Mouse (Mus musculus): ENCODE measurements around the gene Pllp.

DNA sequence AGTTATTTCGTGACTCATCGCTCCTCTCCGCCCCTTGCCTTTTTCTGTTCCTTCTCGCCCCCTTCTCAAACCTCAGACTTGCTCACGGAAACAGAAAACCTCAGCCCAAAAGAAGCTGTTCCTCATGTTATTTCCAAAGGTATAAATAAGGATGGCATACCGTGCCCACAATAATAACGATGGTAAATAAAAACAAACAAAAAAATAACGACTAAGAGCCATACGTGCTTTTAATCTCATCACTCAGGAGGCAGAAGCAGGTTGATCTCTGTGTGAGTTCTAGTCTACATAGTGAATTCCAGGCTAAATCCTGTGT lies 8.5 kb upstream of the Pllp start:
- TF ChIP-seq POLR2A (IDR thresholded peaks at IDR 0.05; ENCODE audit: insufficient read depth, low read depth, low read length): no peak
- TF ChIP-seq CTCF (IDR thresholded peaks at IDR 0.05): no peak
- TF ChIP-seq EP300 (IDR thresholded peaks at IDR 0.05; ENCODE audit: insufficient read depth, low read depth, low read length): no peak

All from heart, adult 2 months (tissue).